In genomic region chr6:114076061-114076460, GRCm38 (mm10) we compare ENCODE assay signal across 22 mouse cellular contexts. TPM values are rescaled to one million over a fixed set of nuclear protein-coding genes. Genes with fewer than 3 reads are reported as not detected.
DNase-seq lines count a peak whose midpoint lies in the region; ATAC-seq lines count a peak whose summit lies in the region.
"Had no signal": no experiment of that assay in that cellular context is flagged by ENCODE, and none has a peak within 500 bp of the region (broad histone marks: within the 10 kb centered on the region; RNA-seq: fewer than 3 reads in every experiment).

No protein-coding gene starts in this region.

- ATAC-seq in hindbrain, embryonic 15.5 days (ENCODE audit: low FRiP score, low read depth) = peak; percentile 7; the same call in 1 of the 2 replicates
- ATAC-seq in hindbrain, embryonic 12.5 days (ENCODE audit: low FRiP score) = no peak
- ATAC-seq in kidney, embryonic 15.5 days (replicated peaks; ENCODE audit: low FRiP score) = 0 out of 2 replicates have a peak, but pooled peaks have one; percentile 36
- ATAC-seq: CD4-positive, CD25-positive, alpha-beta regulatory T cell, adult 4 months; inflammation-experienced regulatory T-cells, adult 6 months; intestine, postnatal 0 days had no signal

- H3K4me2 ChIP-seq in hindbrain, embryonic 15.5 days = no peak overlapping the region
- no peak overlapping the region for H3K4me2 ChIP-seq in hindbrain, embryonic 12.5 days (replicated peaks)
- no peak overlapping the region for H3K4me2 ChIP-seq in kidney, embryonic 15.5 days
- H3K4me2 ChIP-seq: embryonic facial prominence, embryonic 15.5 days; forebrain, embryonic 15.5 days had no signal

- no peak overlapping the region for H3K27ac ChIP-seq in hindbrain, embryonic 15.5 days (replicated peaks)
- H3K27ac ChIP-seq in hindbrain, embryonic 12.5 days = no peak overlapping the region
- H3K27ac ChIP-seq in kidney, embryonic 15.5 days = no peak overlapping the region
- H3K27ac ChIP-seq: embryonic facial prominence, embryonic 15.5 days; forebrain, embryonic 10.5 days; forebrain, embryonic 15.5 days; heart, embryonic 10.5 days had no signal

- no peak overlapping the region for H3K9ac ChIP-seq in hindbrain, embryonic 15.5 days
- no peak overlapping the region for H3K9ac ChIP-seq in hindbrain, embryonic 12.5 days
- H3K9ac ChIP-seq in kidney, embryonic 15.5 days = no peak overlapping the region
- H3K9ac ChIP-seq: embryonic facial prominence, embryonic 15.5 days; forebrain, embryonic 15.5 days had no signal

- 62% methylated on average over 5 of the region's 5 CpGs for WGBS in hindbrain, embryonic 15.5 days
- 58% methylated on average over 5 of the region's 5 CpGs for WGBS in hindbrain, embryonic 12.5 days
- WGBS in kidney, embryonic 15.5 days = 34% methylated on average over 5 of the region's 5 CpGs

- H3K9me3 ChIP-seq in hindbrain, embryonic 15.5 days = no peaks in the 10 kb centered on the region
- H3K9me3 ChIP-seq in hindbrain, embryonic 12.5 days (replicated peaks) = no peaks in the 10 kb centered on the region
- no peaks in the 10 kb centered on the region for H3K9me3 ChIP-seq in kidney, embryonic 15.5 days (replicated peaks)
- H3K9me3 ChIP-seq: embryonic facial prominence, embryonic 15.5 days; forebrain, embryonic 10.5 days; forebrain, embryonic 15.5 days; heart, embryonic 10.5 days had no signal

- H3K36me3 ChIP-seq in hindbrain, embryonic 15.5 days = no peaks in the 10 kb centered on the region
- H3K36me3 ChIP-seq in hindbrain, embryonic 12.5 days = no peaks in the 10 kb centered on the region
- no peaks in the 10 kb centered on the region for H3K36me3 ChIP-seq in kidney, embryonic 15.5 days
- H3K36me3 ChIP-seq: embryonic facial prominence, embryonic 15.5 days; forebrain, embryonic 10.5 days; forebrain, embryonic 15.5 days; G1E; heart, embryonic 10.5 days had no signal

- H3K4me1 ChIP-seq in hindbrain, embryonic 15.5 days (replicated peaks) = 0 out of 2 replicates have a peak, but pooled peaks cover 4% of the 10 kb centered on the region
- no peaks in the 10 kb centered on the region; the same call in 1 of the 2 replicates for H3K4me1 ChIP-seq in hindbrain, embryonic 12.5 days
- no peaks in the 10 kb centered on the region for H3K4me1 ChIP-seq in kidney, embryonic 15.5 days
- H3K4me1 ChIP-seq: embryonic facial prominence, embryonic 15.5 days; forebrain, embryonic 15.5 days; heart, embryonic 10.5 days had no signal

- H3K27me3 ChIP-seq in hindbrain, embryonic 15.5 days = no peaks in the 10 kb centered on the region
- peaks cover 8% of the 10 kb centered on the region; the same call in 1 of the 2 replicates for H3K27me3 ChIP-seq in hindbrain, embryonic 12.5 days
- peaks cover 2% of the 10 kb centered on the region; the same call in 1 of the 2 replicates for H3K27me3 ChIP-seq in kidney, embryonic 15.5 days
- H3K27me3 ChIP-seq: embryonic facial prominence, embryonic 15.5 days; forebrain, embryonic 15.5 days had no signal

- H3K4me3 ChIP-seq in hindbrain, embryonic 15.5 days = no peak overlapping the region
- no peak overlapping the region for H3K4me3 ChIP-seq in hindbrain, embryonic 12.5 days
- H3K4me3 ChIP-seq in kidney, embryonic 15.5 days (replicated peaks) = no peak overlapping the region
- H3K4me3 ChIP-seq: embryonic facial prominence, embryonic 15.5 days; erythroblast, embryonic 14.5 days; forebrain, embryonic 10.5 days; forebrain, embryonic 15.5 days; heart, embryonic 10.5 days had no signal

- DNase-seq in adrenal gland, adult (ENCODE audit: inconsistent age in 2 of 2, low spot score in 1 of 2) = peak; percentile 39 to 72
- no peak for DNase-seq in adrenal gland, postnatal 4 days (ENCODE audit: low spot score in 2 of 2)
- no peak for DNase-seq in kidney, postnatal 4 days
- DNase-seq in adrenal gland, postnatal 25 days = peak; percentile 10
- DNase-seq in embryo, embryonic 9.5 days (ENCODE audit: extremely low spot score) = no peak
- DNase-seq: B cell, adult 2 months; gastrocnemius, postnatal 10 days had no signal

RNA-seq across cellular contexts. Expression of gene Atp2b2, which starts 33.6 kb away (rescaled TPM):
- total RNA-seq in adrenal gland, postnatal 4 days (2021) = 1 to 10 TPM; 7.6 to 8.4 TPM
- polyA plus RNA-seq in hindbrain, embryonic 15.5 days (2015; fragmentation: Nextera tagmentation; extraction: Ambion mirVana) = 33.9 and 34.2 TPM in 2 replicates
- 12.1 and 12.4 TPM in 2 replicates for polyA plus RNA-seq in hindbrain, embryonic 12.5 days (2016; fragmentation: Nextera tagmentation; extraction: Ambion mirVana)
- polyA plus RNA-seq in kidney, embryonic 15.5 days (2015; fragmentation: Nextera tagmentation; extraction: Ambion mirVana) = 0.27 and 0.62 TPM in 2 replicates
- 3.8 and 8.1 TPM in 2 replicates for total RNA-seq in adrenal gland, postnatal 25 days (2021)
- polyA plus RNA-seq: erythroblast, embryonic 14.5 days; G1E had no signal

RNA-seq across cellular contexts. Expression of gene Slc6a11, which starts 55.0 kb away (rescaled TPM):
- total RNA-seq in adrenal gland, postnatal 4 days (2021) = 1 to 10 TPM in 1 of 2 experiments, under 1 TPM in 1; 0.56 to 1.5 TPM
- 80.6 and 83.2 TPM in 2 replicates for polyA plus RNA-seq in hindbrain, embryonic 15.5 days (2015; fragmentation: Nextera tagmentation; extraction: Ambion mirVana)
- polyA plus RNA-seq in hindbrain, embryonic 12.5 days (2016; fragmentation: Nextera tagmentation; extraction: Ambion mirVana) = 4.6 and 5.4 TPM in 2 replicates
- polyA plus RNA-seq in kidney, embryonic 15.5 days (2015; fragmentation: Nextera tagmentation; extraction: Ambion mirVana) = 0.13 and 0.17 TPM in 2 replicates
- total RNA-seq in adrenal gland, postnatal 25 days (2021) = 0.18 TPM in 1 of 2 replicates, not detected in the other
- total RNA-seq: heart, adult 18-20 months; heart, postnatal 10 days had no signal
- polyA plus RNA-seq: CD4-positive, CD25-positive, alpha-beta regulatory T cell, adult 4 months; erythroblast, embryonic 14.5 days; G1E; heart, embryonic 14.5 days; inflammation-experienced regulatory T-cells, adult 6 months; intestine, postnatal 0 days had no signal

Comparison
In these comparisons a context has a peak if more than half of its experiments do, and no peak if none do; other contexts are left out.
1. DNase-seq: peak in adrenal gland, adult (2 of 2) and adrenal gland, postnatal 25 days (single experiment); none in adrenal gland, postnatal 4 days (0 of 2), kidney, postnatal 4 days (0 of 2) and embryo, embryonic 9.5 days (single experiment).
2. RNA of gene Slc6a11, which starts 55.0 kb away (polyA plus RNA-seq): 80.6 to 83.2 TPM in hindbrain, embryonic 15.5 days; 4.6 to 5.4 TPM in hindbrain, embryonic 12.5 days and 0.13 to 0.17 TPM in kidney, embryonic 15.5 days; every median in the first group is over 10 times any median in the second.